Mouse (Mus musculus): ENCODE results near the gene Rbm20. TPM values are rescaled to one million over a fixed set of nuclear protein-coding genes. Genes with fewer than 3 reads are reported as not detected.

Rbm20 gene
- total RNA-seq, 2 experiments from 2014 or later, result not detected

DNA sequence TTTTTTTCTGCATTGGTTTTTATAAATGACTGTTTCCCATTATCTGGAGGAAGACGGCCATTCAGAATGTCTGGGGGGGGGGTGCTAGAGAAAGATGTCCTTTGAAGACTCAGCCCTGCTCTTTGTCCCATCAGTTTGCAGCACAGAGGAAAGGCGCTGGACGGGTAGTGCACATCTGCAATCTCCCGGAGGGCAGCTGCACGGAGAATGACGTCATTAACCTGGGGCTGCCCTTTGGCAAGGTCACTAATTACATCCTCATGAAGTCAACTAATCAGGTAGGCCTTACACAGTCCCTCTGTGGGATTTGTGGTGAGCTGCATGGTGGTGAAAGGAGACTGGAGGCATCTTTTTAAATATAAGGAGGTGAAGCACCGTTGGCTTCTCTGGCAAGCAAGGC is 155.4 kb downstream of the Rbm20 start:
- no peak for ATAC-seq (replicated peaks; ENCODE audit: low FRiP score, poor library complexity, severe bottlenecking)

DNA sequence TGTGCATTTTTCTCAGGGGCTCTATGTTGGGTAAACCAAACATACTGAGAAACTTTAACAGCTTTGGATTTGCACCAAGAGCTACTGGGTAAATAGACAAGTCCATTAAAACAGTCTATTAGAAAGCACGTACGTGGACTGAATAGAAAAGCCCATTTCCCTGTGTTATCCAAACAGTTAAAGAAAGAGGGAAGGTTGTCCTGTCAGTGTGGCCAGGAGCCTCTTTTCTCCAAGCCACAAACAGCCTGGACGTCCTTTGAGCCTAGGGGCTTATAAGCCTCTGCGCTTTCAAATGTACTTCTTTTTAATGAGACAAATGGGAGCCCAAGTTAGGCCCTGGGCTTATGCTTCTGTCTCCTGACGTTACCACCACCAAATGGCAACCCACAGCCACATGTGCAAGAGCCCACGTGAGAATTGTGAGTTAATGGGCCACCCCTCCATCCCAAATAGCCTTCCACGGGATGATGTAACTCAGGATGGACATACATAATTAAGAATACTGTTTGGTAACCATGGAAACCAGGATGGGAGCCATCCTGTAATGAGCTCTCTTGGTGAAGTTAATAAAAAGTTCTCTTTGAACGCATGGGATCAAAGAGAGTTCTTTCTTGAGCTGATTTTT is 156.8 kb downstream of the Rbm20 start:
- ATAC-seq (replicated peaks; ENCODE audit: low FRiP score, poor library complexity, severe bottlenecking), result no peak

DNA sequence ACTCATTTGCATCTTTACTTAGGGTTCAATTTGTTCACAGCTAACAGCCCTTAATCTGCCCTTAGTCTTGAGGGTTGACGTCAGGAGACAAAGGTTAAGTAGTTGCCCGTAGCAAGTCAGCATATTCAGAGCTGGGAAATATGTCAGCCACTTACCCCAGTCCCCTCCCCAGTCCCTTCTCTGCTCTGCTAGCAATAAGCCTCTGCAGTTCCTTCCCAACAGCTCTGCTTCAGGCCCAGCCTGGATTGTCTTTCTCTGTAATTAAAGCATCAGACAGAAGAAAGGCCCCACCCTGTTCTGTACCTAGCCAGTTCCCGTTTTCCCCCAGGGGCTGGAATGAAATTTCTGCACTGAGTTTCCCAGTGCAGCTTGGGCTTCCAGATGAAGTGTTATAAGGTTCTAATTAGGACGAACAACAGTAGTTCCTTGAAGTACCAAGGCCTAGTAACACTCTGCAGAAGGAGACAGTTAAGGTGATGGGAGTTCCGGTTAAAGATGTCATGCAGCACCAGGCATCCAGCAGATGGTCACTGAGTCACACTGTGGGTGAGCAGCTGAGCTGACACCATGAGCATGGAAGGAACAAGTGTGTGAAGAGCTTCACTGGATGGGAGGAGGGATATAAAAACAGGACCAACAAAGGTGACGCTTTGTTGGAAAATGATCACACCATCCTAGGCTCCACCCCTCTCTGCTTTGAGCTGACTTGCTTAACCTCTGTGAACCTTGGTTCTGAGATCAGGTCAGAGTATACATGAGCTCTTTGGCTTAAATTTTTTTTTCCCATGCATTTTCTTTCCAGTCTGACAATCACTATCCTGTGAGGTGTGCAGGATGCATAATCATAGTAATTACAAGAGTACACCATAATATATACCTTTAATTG is 159.7 kb downstream of the Rbm20 start:
- no peak for ATAC-seq (replicated peaks; ENCODE audit: low FRiP score, poor library complexity, severe bottlenecking)

DNA sequence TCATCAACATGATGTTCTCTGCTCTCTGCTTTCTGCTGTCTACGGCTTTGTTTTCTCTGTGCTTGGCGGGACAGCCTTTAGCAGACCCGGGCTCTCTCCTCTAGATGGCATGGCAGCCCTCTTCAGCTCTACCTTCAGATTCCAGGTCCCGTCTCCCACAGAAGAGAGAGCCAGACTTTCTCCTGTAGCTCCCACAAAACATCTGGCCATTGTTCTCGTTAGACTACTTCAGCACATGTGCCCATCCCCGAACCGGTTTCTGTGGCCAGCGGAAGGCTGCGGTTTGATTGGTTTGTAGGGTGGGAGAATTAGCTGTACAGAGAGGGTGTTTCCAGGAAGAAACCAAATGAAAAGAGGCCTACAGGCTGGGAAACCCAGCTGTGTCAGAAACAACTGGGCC is 161.7 kb downstream of the Rbm20 start:
- no peak for ATAC-seq (replicated peaks; ENCODE audit: low FRiP score, poor library complexity, severe bottlenecking)

DNA sequence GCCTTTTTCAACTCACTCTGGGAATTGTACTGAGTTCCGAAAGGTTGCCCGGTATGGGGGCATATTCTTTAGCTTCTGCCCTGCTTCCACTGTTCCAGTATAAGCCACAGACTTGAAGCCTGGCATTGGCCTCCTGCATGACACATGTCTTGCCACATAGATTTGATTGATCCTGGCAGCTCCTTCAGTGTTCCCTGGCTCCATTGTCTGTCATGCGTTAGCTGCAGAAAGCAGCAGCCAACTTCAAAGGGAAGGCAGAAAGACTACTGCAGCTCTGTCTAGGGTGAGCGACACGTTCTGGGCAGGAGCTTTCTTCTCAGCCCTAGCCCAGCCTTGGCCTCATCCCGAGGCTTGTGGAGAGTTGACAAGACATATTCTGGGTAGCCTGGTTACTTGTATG is 162.7 kb downstream of the Rbm20 start:
- no peak for ATAC-seq (replicated peaks; ENCODE audit: low FRiP score, poor library complexity, severe bottlenecking)

GRCm38 (mm10) chr19:53841915-53842314 is 164.8 kb downstream of the Rbm20 start:
- peak; percentile 51; the same call in 1 of the 2 replicates for ATAC-seq (replicated peaks; ENCODE audit: low FRiP score, poor library complexity, severe bottlenecking)

DNA sequence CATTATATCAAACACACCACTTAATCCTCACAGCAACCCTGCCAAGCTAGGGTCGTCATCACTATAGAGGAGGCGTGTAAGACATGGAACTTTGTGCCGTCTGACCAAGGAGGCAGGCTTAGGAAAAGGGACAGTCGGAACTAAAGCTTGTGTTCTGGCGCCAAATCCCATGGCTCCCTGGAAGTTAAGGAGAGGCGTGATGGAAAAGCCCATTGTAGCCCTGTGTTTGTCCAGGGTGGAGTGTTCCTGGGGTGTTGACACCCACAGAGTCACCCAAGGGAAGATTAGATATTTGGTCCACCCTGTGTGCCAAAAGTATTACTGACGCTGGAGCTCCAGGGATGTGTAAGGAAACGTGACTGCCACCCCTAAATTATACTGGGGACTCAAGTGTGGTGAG is 166.9 kb downstream of the Rbm20 start:
- no peak for ATAC-seq (replicated peaks; ENCODE audit: low FRiP score, poor library complexity, severe bottlenecking)

GRCm38 (mm10) chr19:53848272-53848995 is 171.3 kb downstream of the Rbm20 start:
- no peak for ATAC-seq (replicated peaks; ENCODE audit: low FRiP score, poor library complexity, severe bottlenecking)

- no peak for ATAC-seq (replicated peaks; ENCODE audit: low FRiP score, poor library complexity, severe bottlenecking)
Observed at GRCm38 (mm10) chr19:53850166-53850922, 173.2 kb downstream of the Rbm20 start.

DNA sequence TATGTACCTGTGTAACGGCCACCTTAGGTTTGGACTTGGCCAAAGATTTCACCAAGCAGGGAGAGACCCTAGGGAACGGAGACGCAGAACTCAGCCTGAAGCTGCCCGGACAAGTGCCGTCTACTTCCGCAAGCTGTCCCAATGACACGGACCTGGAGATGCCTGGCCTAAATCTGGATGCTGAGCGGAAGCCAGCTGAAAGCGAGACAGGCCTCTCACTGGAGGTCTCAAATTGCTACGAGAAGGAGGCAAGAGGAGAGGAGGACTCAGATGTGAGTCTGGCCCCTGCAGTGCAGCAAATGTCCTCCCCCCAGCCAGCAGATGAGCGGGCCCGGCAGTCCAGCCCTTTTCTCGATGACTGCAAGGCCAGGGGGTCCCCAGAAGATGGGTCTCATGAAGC is 174.2 kb downstream of the Rbm20 start:
- no peak for ATAC-seq (replicated peaks; ENCODE audit: low FRiP score, poor library complexity, severe bottlenecking)

DNA sequence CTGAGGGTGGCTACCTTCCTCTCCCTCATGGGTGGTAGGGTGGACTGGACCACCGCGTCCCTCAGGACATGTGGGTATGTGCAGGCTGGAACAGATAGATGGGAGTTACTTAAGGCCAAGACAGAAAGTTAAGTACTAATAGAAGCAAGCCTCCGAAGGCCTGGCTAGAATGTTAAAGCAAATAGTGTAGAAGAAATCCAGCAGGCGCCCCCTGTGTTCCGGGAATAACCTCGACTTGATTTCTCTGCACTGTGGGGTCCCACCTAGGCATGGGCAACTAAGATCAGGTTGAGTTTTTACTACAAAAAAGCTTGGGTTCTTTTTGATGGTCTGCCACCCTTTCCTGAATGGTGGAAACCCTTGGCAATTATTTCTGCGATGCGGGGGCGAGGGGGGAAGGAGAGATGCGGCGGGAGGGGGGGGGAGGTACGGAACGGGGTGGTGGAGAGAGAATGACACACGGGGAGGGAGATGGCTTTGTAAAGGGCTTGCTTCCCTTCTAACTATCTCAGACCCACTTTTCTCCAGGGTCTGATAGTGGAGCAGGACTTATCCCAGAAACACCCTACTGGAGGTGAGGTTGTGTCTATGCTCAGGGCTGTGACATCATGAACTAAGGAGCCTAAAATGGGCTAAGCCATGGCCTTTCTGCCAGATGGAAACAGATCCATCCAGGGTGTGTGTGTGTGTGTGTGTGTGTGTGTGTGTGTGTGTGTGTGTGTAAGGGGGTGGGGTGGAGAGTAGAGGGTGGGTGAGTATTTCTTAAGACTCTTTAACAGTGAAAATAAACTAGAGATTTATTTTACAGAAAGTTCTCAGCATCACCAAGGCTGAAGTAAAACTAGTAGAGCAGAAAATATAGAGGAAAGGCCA is 175.0 kb downstream of the Rbm20 start:
- no peak for ATAC-seq (replicated peaks; ENCODE audit: low FRiP score, poor library complexity, severe bottlenecking)

- ATAC-seq (replicated peaks; ENCODE audit: low FRiP score, poor library complexity, severe bottlenecking), result no peak
Observed at GRCm38 (mm10) chr19:53852699-53853451, 175.8 kb downstream of the Rbm20 start.

GRCm38 (mm10) chr19:53854978-53855377 is 177.9 kb downstream of the Rbm20 start:
- ATAC-seq (replicated peaks; ENCODE audit: low FRiP score, poor library complexity, severe bottlenecking), result no peak

DNA sequence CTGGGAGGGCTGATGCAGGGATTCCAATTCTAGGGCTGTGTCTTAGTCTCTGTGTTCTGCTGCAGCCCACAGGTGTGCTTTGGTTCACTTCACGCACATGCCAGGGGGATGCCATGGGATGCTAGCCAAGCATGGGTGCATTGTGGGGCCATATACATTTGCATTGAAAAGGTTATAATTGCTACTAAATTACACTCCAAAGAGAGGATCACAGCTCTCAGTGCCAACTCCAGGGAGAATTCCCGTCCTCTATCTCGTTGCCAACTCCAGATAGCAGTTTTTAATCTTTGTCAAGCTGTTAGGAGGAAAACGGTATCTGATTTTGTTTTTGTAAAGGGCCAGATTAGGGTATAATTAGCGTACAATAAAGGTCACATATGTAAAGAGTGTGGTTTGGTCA is 178.7 kb downstream of the Rbm20 start:
- ATAC-seq (replicated peaks; ENCODE audit: low FRiP score, poor library complexity, severe bottlenecking), result no peak

DNA sequence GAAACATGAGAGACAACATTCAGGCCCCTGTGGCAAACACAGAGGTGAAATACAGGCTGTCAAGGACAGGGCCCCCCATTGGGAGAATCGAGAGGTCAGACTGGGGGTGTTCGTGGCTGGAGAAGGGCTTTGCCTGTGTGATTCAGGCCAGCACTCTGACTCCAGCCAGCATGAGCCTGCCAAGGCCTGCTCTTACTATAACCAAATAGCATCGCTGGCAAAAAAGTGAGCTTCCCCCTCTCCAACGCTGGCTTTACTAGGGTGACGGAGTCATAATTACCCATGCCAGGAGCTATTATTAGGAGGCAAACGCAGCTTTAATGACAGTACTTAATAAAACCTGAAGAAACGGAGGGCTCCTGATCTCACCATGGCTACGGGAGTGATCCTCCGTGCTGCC is 179.7 kb downstream of the Rbm20 start:
- ATAC-seq (replicated peaks; ENCODE audit: low FRiP score, poor library complexity, severe bottlenecking), result no peak

- ATAC-seq (replicated peaks; ENCODE audit: low FRiP score, poor library complexity, severe bottlenecking), result no peak
Observed at GRCm38 (mm10) chr19:53857962-53858361, 180.9 kb downstream of the Rbm20 start.

DNA sequence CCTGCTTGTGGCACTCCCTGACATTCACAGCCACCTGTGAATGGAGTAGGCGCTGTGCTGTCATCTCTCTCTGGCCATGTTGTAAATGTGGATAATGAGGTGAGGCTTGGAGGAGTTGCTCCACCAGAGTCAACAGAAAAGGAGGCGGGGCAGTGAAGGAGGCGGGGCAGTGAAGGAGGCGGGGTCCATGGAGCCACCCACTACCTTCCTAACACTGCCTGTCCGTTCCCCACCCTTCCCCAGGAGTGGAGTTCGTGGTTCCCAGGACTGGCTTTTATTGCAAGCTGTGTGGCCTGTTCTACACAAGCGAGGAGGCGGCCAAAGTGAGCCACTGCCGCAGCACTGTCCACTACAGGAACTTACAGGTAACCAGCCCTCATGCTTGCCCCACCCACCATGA is 182.0 kb downstream of the Rbm20 start:
- ATAC-seq (replicated peaks; ENCODE audit: low FRiP score, poor library complexity, severe bottlenecking), result no peak

DNA sequence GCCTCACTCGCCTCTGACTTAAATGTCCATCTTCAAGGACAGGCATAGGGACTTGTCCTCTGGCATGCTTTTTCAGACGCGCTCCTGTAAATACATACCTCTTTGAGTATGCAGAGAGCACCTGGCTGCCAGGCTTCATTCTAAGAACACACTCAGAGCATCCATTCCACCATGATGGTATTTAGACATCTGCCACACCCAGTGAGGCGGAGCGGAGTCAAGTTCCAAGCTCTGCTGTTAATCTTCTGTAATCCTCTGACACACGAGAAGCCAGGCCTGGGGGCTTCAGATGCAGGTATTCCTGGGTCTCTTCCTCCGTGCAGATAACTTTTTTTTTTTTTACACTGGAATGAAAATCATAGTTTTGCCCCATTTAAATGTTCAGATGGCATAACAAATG is 182.5 kb downstream of the Rbm20 start:
- no peak for ATAC-seq (replicated peaks; ENCODE audit: low FRiP score, poor library complexity, severe bottlenecking)
